Mouse (Mus musculus): Measurements from ENCODE around the gene Hoxc6. TPM values are rescaled to one million over a fixed set of nuclear protein-coding genes. Genes with fewer than 3 reads are reported as not detected.

Hoxc6 gene
- total and polyA plus RNA-seq, 3 experiments = 12.0 to 37.1 (median 27.1) TPM

DNA sequence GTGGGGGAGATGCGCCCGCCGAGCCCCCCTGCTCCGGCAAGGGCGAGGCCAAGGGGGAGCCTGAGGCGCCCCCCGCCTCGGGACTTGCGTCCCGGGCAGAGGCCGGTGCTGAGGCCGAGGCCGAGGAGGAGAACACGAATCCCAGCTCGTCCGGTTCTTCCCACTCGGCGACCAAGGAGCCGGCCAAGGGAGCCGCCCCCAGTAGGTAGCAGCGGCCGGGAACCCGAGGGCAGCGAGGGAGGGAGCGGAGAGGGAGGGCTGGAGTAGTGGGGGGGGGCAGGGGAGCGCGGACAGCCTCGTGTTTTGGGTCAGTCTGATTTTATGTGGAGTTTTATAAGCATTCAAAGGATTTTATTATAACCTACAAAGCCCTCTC lies 43.1 kb upstream of the Hoxc6 start:
- H3K4me1 ChIP-seq (ENCODE audit: insufficient read depth, low read depth, low read length) = peaks cover 20% of the 10 kb centered on the region
- ATAC-seq (ENCODE audit: extremely low read depth, insufficient number of reproducible peaks, low FRiP score, poor library complexity, severe bottlenecking) = no peak
- DNase-seq (ENCODE audit: low spot score) = no peak
- no peaks in the 10 kb centered on the region for H3K36me3 ChIP-seq (replicated peaks)
- no peak for TF ChIP-seq GATA1 (IDR thresholded peaks at IDR 0.05; ENCODE audit: borderline replicate concordance, low read length)
- no peak for TF ChIP-seq POLR2AphosphoS5 (IDR thresholded peaks at IDR 0.05; ENCODE audit: insufficient replicate concordance, low read depth, low read length)
- no peak for TF ChIP-seq TAL1 (conservative IDR thresholded peaks at IDR 0.05; ENCODE audit: low read depth, low read length)
- TF ChIP-seq GATA2 (IDR thresholded peaks at IDR 0.05; ENCODE audit: borderline replicate concordance, low read depth, low read length) = no peak
- TF ChIP-seq CTCF (IDR thresholded peaks at IDR 0.05; ENCODE audit: low read depth, low read length) = no peak
- no peak overlapping the region for H3K4me3 ChIP-seq (ENCODE audit: low read depth, low read length)
- H3K27me3 ChIP-seq (ENCODE audit: insufficient read depth, low read length) = peaks cover 92% of the 10 kb centered on the region
- no peaks in the 10 kb centered on the region for H3K9me3 ChIP-seq (replicated peaks)

DNA sequence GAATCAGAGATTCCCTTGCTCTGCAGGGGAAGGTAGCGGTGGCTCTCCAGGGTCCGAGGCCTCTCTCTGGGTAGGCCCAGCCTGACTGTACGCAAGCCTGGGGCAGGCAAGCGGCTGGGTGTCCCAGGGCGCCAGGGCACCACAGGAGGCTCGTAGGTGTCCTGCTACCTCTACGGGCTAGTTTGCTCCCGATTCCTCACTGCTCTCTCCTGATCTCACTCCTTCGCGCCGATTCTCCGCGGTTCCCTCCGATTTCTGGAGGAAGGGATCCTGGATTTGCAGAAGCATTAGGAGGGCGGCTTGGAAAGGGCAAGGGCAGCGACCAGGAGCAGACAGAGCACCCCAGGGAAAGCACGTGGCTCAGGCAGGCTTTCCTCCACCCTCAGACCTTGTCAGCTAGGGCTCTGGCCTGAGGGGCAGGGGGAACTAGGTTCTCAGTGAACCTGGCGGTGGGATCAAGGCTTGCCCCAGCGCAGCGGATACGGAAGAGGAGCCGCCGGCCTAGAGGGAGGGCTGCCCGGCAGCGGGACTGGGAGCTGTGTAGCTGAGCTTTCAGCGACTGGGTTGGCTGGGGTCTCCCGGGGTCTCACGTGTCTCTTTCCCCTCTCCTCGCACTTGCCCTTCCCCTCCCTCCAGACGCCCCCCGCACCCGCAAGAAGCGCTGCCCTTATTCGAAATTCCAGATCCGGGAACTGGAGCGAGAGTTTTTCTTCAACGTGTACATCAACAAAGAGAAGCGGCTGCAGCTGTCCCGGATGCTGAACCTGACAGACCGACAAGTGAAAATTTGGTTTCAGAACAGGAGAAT lies 42.0 kb upstream of the Hoxc6 start:
- H3K27me3 ChIP-seq (ENCODE audit: insufficient read depth, low read length) = peaks cover 93% of the 10 kb centered on the region
- H3K4me3 ChIP-seq (ENCODE audit: low read depth, low read length) = peak overlapping the region; percentile 38; the same call in 1 of the 2 replicates
- H3K4me1 ChIP-seq (ENCODE audit: insufficient read depth, low read depth, low read length) = peaks cover 20% of the 10 kb centered on the region
- TF ChIP-seq GATA2 (IDR thresholded peaks at IDR 0.05; ENCODE audit: borderline replicate concordance, low read depth, low read length) = no peak
- TF ChIP-seq POLR2AphosphoS5 (IDR thresholded peaks at IDR 0.05; ENCODE audit: insufficient replicate concordance, low read depth, low read length) = no peak
- no peak for TF ChIP-seq CTCF (IDR thresholded peaks at IDR 0.05; ENCODE audit: low read depth, low read length)
- TF ChIP-seq GATA1 (IDR thresholded peaks at IDR 0.05; ENCODE audit: borderline replicate concordance, low read length) = no peak
- no peak for TF ChIP-seq TAL1 (conservative IDR thresholded peaks at IDR 0.05; ENCODE audit: low read depth, low read length)
- no peak for DNase-seq (ENCODE audit: low spot score)
- no peak for ATAC-seq (ENCODE audit: extremely low read depth, insufficient number of reproducible peaks, low FRiP score, poor library complexity, severe bottlenecking)
- H3K36me3 ChIP-seq (replicated peaks) = no peaks in the 10 kb centered on the region
- H3K9me3 ChIP-seq (replicated peaks) = no peaks in the 10 kb centered on the region

DNA sequence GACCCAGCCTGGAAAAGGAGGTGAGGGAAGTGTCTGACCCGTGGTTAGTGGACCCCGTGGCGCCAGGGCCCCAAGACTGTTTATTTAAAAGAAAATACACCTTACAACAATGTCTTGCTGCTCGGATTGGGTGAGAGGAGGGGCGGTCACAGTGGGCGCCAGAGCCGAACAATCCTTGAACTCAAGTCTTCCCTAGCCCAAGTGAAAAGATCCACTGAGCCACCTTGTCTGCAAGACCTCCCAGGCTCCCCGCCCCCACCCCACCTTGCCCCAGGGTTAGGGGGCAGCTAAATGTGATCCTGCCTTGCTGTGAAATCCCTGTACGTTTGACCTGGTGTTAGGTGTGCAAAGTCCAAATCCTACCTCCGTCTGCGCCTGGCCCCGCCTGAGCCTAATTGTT lies 41.2 kb upstream of the Hoxc6 start:
- H3K36me3 ChIP-seq (replicated peaks) = no peaks in the 10 kb centered on the region
- H3K27me3 ChIP-seq (ENCODE audit: insufficient read depth, low read length) = peaks cover 93% of the 10 kb centered on the region
- no peak for ATAC-seq (ENCODE audit: extremely low read depth, insufficient number of reproducible peaks, low FRiP score, poor library complexity, severe bottlenecking)

DNA sequence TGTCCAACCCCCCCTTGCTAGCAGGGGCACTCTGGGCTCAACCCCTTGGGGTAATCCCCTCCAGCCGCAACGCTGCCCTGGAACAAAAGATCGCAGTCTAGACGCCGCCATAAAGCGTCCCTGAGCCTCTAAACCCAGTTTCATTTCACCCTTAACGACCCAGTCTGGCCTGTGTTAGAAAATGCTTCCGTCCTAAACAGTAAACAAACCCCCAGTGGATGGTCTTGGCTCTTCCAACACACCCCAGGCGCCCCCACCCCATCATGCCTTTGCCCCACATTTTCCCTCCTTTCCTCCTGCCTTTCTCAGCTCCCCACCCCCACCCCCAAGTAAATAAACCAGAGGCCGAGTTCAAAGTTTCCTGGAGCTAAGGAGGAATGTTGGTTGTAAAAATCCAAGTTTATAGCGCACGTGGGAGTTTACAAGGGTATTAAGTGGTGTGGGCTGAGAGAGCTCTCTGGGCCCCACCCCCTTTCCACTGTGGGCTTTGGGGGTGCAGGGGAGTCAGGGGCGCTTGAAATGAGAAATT lies 38.3 kb upstream of the Hoxc6 start:
- Histone ChIP-seq H3K4me1 (ENCODE audit: insufficient read depth, low read depth, low read length) (peaks cover 38% of the 10 kb centered on the region), H3K4me3 (ENCODE audit: low read depth, low read length) (no peak overlapping the region), H3K27me3 (ENCODE audit: insufficient read depth, low read length) (peaks cover 92% of the 10 kb centered on the region), H3K36me3 (replicated peaks) (no peaks in the 10 kb centered on the region), H3K9me3 (replicated peaks) (no peaks in the 10 kb centered on the region)
- DNase-seq (ENCODE audit: low spot score) (no peak), ATAC-seq (ENCODE audit: extremely low read depth, insufficient number of reproducible peaks, low FRiP score, poor library complexity, severe bottlenecking) (no peak)
- no peak for TF ChIP-seq POLR2AphosphoS5 (IDR thresholded peaks at IDR 0.05; ENCODE audit: insufficient replicate concordance, low read depth, low read length)
- no peak for TF ChIP-seq TAL1 (conservative IDR thresholded peaks at IDR 0.05; ENCODE audit: low read depth, low read length)
- TF ChIP-seq GATA2 (IDR thresholded peaks at IDR 0.05; ENCODE audit: borderline replicate concordance, low read depth, low read length) = no peak
- no peak for TF ChIP-seq GATA1 (IDR thresholded peaks at IDR 0.05; ENCODE audit: borderline replicate concordance, low read length)
- TF ChIP-seq CTCF (IDR thresholded peaks at IDR 0.05; ENCODE audit: low read depth, low read length) = no peak

More for the DNA sequence above, 41.2 kb upstream of the Hoxc6 start:
- Histone ChIP-seq H3K4me3 (ENCODE audit: low read depth, low read length) (no peak overlapping the region), H3K9me3 (replicated peaks) (no peaks in the 10 kb centered on the region), H3K4me1 (ENCODE audit: insufficient read depth, low read depth, low read length) (peaks cover 22% of the 10 kb centered on the region)
- DNase-seq (ENCODE audit: low spot score) = no peak
- TF ChIP-seq GATA2 (IDR thresholded peaks at IDR 0.05; ENCODE audit: borderline replicate concordance, low read depth, low read length) (no peak), POLR2AphosphoS5 (IDR thresholded peaks at IDR 0.05; ENCODE audit: insufficient replicate concordance, low read depth, low read length) (no peak), GATA1 (IDR thresholded peaks at IDR 0.05; ENCODE audit: borderline replicate concordance, low read length) (no peak), TAL1 (conservative IDR thresholded peaks at IDR 0.05; ENCODE audit: low read depth, low read length) (no peak), CTCF (IDR thresholded peaks at IDR 0.05; ENCODE audit: low read depth, low read length) (no peak)

DNA sequence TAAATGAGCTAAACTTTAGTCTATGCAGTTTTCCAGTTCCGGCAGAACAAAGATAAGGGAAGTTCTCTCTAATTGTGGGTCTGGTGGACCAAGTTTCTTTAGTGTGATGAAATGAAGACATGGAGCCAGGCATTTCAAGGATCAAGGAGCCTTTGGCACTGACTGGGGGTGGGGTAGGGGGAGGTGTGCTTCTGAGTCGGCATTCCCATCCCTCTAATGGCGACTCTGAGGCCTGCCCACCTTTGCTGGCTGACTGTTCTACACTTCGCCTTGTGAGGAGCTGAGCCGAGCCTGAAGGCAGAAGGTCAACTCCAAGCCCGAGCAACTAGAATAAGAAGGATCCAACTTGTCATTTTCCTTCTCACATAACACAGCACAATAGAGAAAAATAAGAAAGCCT lies 36.3 kb upstream of the Hoxc6 start:
- no peak for ATAC-seq (ENCODE audit: extremely low read depth, insufficient number of reproducible peaks, low FRiP score, poor library complexity, severe bottlenecking)

DNA sequence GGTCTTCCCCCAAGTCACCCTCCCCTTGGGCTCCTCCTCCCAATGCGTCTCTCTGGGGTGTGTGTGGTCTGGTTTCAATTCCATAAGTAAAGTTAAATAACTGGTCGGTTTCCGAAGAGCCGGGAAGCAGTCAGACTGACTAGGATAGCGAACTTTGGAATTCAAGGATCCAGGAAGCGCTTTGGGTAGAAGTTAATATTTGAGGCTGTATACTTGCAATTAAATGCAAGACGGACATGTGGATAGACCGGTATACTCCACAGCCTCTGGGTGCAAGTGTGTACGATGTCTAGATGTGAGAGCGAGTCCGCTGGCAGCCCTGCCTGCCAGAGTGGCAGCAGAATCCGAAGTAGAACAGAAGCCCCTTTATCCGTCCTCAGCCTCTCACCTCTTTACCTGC lies 35.6 kb upstream of the Hoxc6 start:
- H3K4me1 ChIP-seq (ENCODE audit: insufficient read depth, low read depth, low read length) = peaks cover 41% of the 10 kb centered on the region
- TF ChIP-seq GATA1 (IDR thresholded peaks at IDR 0.05; ENCODE audit: borderline replicate concordance, low read length) = no peak
- TF ChIP-seq CTCF (IDR thresholded peaks at IDR 0.05; ENCODE audit: low read depth, low read length) = no peak
- no peak for TF ChIP-seq TAL1 (conservative IDR thresholded peaks at IDR 0.05; ENCODE audit: low read depth, low read length)
- TF ChIP-seq POLR2AphosphoS5 (IDR thresholded peaks at IDR 0.05; ENCODE audit: insufficient replicate concordance, low read depth, low read length) = no peak
- no peak for TF ChIP-seq GATA2 (IDR thresholded peaks at IDR 0.05; ENCODE audit: borderline replicate concordance, low read depth, low read length)
- DNase-seq (ENCODE audit: low spot score) = no peak
- H3K9me3 ChIP-seq (replicated peaks) = no peaks in the 10 kb centered on the region
- ATAC-seq (ENCODE audit: extremely low read depth, insufficient number of reproducible peaks, low FRiP score, poor library complexity, severe bottlenecking) = no peak
- no peak overlapping the region for H3K4me3 ChIP-seq (ENCODE audit: low read depth, low read length)
- H3K27me3 ChIP-seq (ENCODE audit: insufficient read depth, low read length) = peaks cover 89% of the 10 kb centered on the region
- no peaks in the 10 kb centered on the region for H3K36me3 ChIP-seq (replicated peaks)

More for the DNA sequence above, 36.3 kb upstream of the Hoxc6 start:
- Histone ChIP-seq H3K27me3 (ENCODE audit: insufficient read depth, low read length) (peaks cover 89% of the 10 kb centered on the region), H3K9me3 (replicated peaks) (no peaks in the 10 kb centered on the region), H3K4me3 (ENCODE audit: low read depth, low read length) (no peak overlapping the region), H3K4me1 (ENCODE audit: insufficient read depth, low read depth, low read length) (peaks cover 37% of the 10 kb centered on the region), H3K36me3 (replicated peaks) (no peaks in the 10 kb centered on the region)
- no peak for DNase-seq (ENCODE audit: low spot score)
- TF ChIP-seq GATA2 (IDR thresholded peaks at IDR 0.05; ENCODE audit: borderline replicate concordance, low read depth, low read length) (no peak), POLR2AphosphoS5 (IDR thresholded peaks at IDR 0.05; ENCODE audit: insufficient replicate concordance, low read depth, low read length) (no peak), GATA1 (IDR thresholded peaks at IDR 0.05; ENCODE audit: borderline replicate concordance, low read length) (no peak), TAL1 (conservative IDR thresholded peaks at IDR 0.05; ENCODE audit: low read depth, low read length) (no peak), CTCF (IDR thresholded peaks at IDR 0.05; ENCODE audit: low read depth, low read length) (no peak)
